Mouse (Mus musculus): ENCODE results near the gene Dera. TPM values are rescaled to one million over a fixed set of nuclear protein-coding genes. Genes with fewer than 3 reads are reported as not detected.

Gene Dera
- polyA plus RNA-seq, 1 experiment = 41.1 TPM

GRCm38 (mm10) chr6:137734460-137734845 is 19.9 kb upstream of the Dera start:
- peaks cover 24% of the 10 kb centered on the region for H3K36me3 ChIP-seq (replicated peaks; ENCODE audit: low read length)
- H3K27me3 ChIP-seq (replicated peaks) = peaks cover 3% of the 10 kb centered on the region
- H3K4me1 ChIP-seq = peaks cover 34% of the 10 kb centered on the region
- H3K9me3 ChIP-seq = no peaks in the 10 kb centered on the region
- no peak for TF ChIP-seq FLI1 (IDR thresholded peaks at IDR 0.05; ENCODE audit: low read length)
- TF ChIP-seq GATA1 (IDR thresholded peaks at IDR 0.05; ENCODE audit: borderline replicate concordance, low read length) = no peak
- peak overlapping the region; percentile 98 for H3K4me3 ChIP-seq (replicated peaks)

DNA sequence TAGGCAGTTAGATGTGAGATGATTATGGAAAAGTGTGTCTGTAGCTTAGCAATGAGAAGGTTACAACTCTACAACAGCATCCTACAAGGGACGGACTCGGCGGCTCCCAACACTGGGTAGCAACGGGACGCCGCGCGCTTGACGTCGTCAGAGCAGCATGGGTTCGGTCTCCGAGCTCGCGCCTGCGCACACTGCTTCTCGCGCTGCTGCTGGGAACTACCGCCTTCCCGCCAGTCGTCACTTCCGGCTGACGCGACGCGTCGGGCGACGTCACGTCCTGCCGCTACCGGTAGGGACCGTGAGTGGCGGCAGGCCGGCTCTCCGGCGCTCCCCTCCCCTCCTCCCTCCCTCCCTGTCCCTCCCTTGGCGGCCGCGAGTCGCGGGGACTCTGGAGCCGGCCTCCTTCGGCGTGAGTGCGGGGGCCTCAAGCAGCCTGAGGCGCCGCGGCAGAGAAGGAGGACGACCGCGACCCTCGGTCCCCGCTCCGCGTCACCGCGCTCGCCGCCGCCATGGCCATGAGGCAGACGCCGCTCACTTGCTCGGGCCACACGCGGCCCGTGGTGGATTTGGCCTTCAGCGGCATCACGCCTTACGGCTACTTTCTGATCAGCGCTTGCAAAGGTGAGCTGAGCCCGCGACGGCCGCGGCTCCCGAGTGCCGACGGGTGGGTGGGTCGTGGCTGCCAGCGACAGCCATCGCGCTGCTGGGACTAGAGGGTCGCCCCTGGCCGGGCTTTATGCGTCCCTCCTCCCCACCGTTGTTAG is 19.3 kb upstream of the Dera start, which contains the start of gene Strap:
TSS of gene Strap (plus strand) at position 233 of the 764 bp plus-strand sequence.
- H3K4me3 ChIP-seq (replicated peaks) = peak within 1 kb of the TSS; percentile 98
- peaks cover 3% of the 10 kb centered on the region for H3K27me3 ChIP-seq (replicated peaks)
- H3K4me1 ChIP-seq = peaks cover 34% of the 10 kb centered on the region
- H3K36me3 ChIP-seq (replicated peaks; ENCODE audit: low read length) = peaks cover 30% of the 10 kb centered on the region
- H3K9me3 ChIP-seq = no peaks in the 10 kb centered on the region
- TF ChIP-seq FLI1 (IDR thresholded peaks at IDR 0.05; ENCODE audit: low read length) (peak; percentile 40; the same call in 1 of the 2 replicates), GATA1 (IDR thresholded peaks at IDR 0.05; ENCODE audit: borderline replicate concordance, low read length) (no peak)

DNA sequence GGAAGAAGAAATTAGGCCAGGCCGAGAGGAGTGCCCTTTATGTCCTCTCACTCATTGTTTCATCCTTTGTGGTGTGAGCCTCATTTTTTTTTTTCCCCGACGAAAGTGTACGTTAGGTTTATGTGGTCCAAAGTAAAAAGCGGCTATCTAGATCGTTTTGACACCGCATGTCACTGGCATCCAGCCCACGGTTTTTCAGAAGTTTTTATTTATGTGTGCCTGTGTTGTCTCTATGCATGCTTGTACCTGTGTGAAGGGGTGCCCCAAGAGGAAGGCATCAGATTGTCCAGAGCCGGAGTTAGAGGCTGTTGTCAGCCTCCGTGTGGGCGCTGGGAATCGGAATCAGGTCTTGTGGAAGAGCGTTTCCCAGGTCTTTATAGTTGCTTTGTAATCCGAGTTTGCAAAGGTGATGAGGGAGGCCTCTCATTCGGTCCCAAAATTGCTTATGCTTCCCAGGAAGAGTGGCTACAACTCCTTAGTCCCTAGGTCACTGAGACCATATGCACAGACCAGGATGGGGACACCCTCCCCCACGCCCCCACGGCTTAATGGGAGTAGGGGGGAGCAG is 18.6 kb upstream of the Dera start:
- peak overlapping the region; percentile 98 for H3K4me3 ChIP-seq (replicated peaks)
- TF ChIP-seq GATA1 (IDR thresholded peaks at IDR 0.05; ENCODE audit: borderline replicate concordance, low read length) = no peak
- no peak for TF ChIP-seq FLI1 (IDR thresholded peaks at IDR 0.05; ENCODE audit: low read length)
- no peaks in the 10 kb centered on the region for H3K9me3 ChIP-seq
- peaks cover 3% of the 10 kb centered on the region for H3K27me3 ChIP-seq (replicated peaks)
- peaks cover 34% of the 10 kb centered on the region for H3K4me1 ChIP-seq
- peaks cover 37% of the 10 kb centered on the region for H3K36me3 ChIP-seq (replicated peaks; ENCODE audit: low read length)

- Histone ChIP-seq H3K4me3 (replicated peaks) (no peak overlapping the region), H3K9me3 (no peaks in the 10 kb centered on the region), H3K36me3 (replicated peaks; ENCODE audit: low read length) (peaks cover 88% of the 10 kb centered on the region), H3K27me3 (replicated peaks) (no peaks in the 10 kb centered on the region), H3K4me1 (peaks cover 19% of the 10 kb centered on the region)
- no peak for TF ChIP-seq GATA1 (IDR thresholded peaks at IDR 0.05; ENCODE audit: borderline replicate concordance, low read length)
- TF ChIP-seq FLI1 (IDR thresholded peaks at IDR 0.05; ENCODE audit: low read length) = no peak
Measured at GRCm38 (mm10) chr6:137740972-137741371, 13.4 kb upstream of the Dera start.

DNA sequence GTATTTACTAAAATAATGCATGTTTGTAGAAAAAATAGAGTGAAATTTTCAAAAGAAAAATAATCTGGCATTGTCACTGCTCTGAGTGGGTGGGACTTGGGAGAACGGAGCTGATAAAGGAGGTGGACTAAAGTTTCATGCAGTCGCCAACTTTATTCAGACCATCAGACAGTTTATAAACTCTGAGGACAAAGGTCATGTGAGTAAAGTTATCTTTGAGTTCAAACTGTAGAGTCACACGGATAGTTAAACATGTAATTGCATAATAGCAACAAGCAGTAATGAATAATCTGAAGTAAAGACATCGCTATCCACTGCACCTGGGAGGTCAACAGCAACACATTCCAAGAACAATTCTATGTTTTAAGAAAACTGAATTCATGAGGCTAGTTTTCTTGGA is 9.6 kb upstream of the Dera start:
- peaks cover 4% of the 10 kb centered on the region; the same call in 1 of the 2 replicates for H3K4me1 ChIP-seq
- H3K36me3 ChIP-seq (replicated peaks; ENCODE audit: low read length) = peaks cover 93% of the 10 kb centered on the region
- H3K4me3 ChIP-seq (replicated peaks) = no peak overlapping the region
- TF ChIP-seq GATA1 (IDR thresholded peaks at IDR 0.05; ENCODE audit: borderline replicate concordance, low read length) (no peak), FLI1 (IDR thresholded peaks at IDR 0.05; ENCODE audit: low read length) (no peak)
- H3K9me3 ChIP-seq = no peaks in the 10 kb centered on the region
- H3K27me3 ChIP-seq (replicated peaks) = no peaks in the 10 kb centered on the region

GRCm38 (mm10) chr6:137747174-137747928 is 7.0 kb upstream of the Dera start:
- peaks cover 8% of the 10 kb centered on the region for H3K4me1 ChIP-seq
- H3K4me3 ChIP-seq (replicated peaks) = no peak overlapping the region
- H3K9me3 ChIP-seq = no peaks in the 10 kb centered on the region
- no peak for TF ChIP-seq GATA1 (IDR thresholded peaks at IDR 0.05; ENCODE audit: borderline replicate concordance, low read length)
- H3K36me3 ChIP-seq (replicated peaks; ENCODE audit: low read length) = peaks cover 92% of the 10 kb centered on the region
- no peaks in the 10 kb centered on the region for H3K27me3 ChIP-seq (replicated peaks)

DNA sequence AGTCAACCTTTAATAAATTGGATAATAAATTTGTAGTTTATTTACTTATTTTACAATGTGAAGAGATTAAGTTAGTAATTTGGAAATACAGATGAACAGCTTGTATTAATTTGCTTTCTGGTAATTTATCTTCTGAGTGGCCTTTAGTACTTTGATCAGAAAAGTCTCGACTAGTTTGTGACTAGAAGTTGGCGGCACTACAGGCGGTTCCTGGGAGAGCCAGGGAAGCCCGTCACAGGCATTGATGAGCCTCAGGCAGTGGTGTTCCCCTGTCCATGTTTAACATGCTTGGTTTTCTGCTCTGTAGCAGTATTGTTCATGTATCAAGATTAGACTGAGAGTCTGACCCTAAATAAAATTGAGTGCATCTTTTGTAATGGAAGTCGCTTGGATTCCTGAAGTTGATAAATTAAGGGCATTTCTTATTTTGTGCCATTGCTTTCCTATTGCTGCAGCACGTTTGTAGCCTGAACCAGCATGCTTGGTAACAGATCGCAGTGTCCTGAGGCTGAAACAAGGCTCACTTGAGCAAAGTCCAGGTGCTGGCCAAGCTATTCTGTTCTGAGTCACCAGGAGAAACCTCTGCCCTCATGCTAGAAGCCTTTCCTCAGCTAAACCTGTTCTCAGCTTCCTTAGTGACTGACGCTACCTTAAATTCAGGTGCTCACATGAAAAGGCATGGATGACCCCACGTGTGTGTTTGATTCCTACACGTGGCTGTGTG is 2.6 kb upstream of the Dera start:
- TF ChIP-seq FLI1 (IDR thresholded peaks at IDR 0.05; ENCODE audit: low read length) (no peak), GATA1 (IDR thresholded peaks at IDR 0.05; ENCODE audit: borderline replicate concordance, low read length) (no peak)
- peaks cover 58% of the 10 kb centered on the region for H3K36me3 ChIP-seq (replicated peaks; ENCODE audit: low read length)

GRCm38 (mm10) chr6:137752275-137752655 is 2.1 kb upstream of the Dera start:
- TF ChIP-seq GATA1 (IDR thresholded peaks at IDR 0.05; ENCODE audit: borderline replicate concordance, low read length) (no peak), FLI1 (IDR thresholded peaks at IDR 0.05; ENCODE audit: low read length) (no peak)
- no peak overlapping the region for H3K4me3 ChIP-seq (replicated peaks)
- H3K27me3 ChIP-seq (replicated peaks) = no peaks in the 10 kb centered on the region
- peaks cover 54% of the 10 kb centered on the region for H3K36me3 ChIP-seq (replicated peaks; ENCODE audit: low read length)
- H3K9me3 ChIP-seq = no peaks in the 10 kb centered on the region
- H3K4me1 ChIP-seq = peaks cover 29% of the 10 kb centered on the region

More for the DNA sequence above, 2.6 kb upstream of the Dera start:
- H3K27me3 ChIP-seq (replicated peaks) = no peaks in the 10 kb centered on the region
- H3K4me3 ChIP-seq (replicated peaks) = no peak overlapping the region
- no peaks in the 10 kb centered on the region for H3K9me3 ChIP-seq
- H3K4me1 ChIP-seq = peaks cover 31% of the 10 kb centered on the region

GRCm38 (mm10) chr6:137754857-137755232 is 499 bp downstream of the Dera start:
- no peaks in the 10 kb centered on the region for H3K27me3 ChIP-seq (replicated peaks)
- H3K4me3 ChIP-seq (replicated peaks) = peak overlapping the region; percentile 97
- H3K36me3 ChIP-seq (replicated peaks; ENCODE audit: low read length) = peaks cover 32% of the 10 kb centered on the region

More at GRCm38 (mm10) chr6:137754857-137755232, 499 bp downstream of the Dera start:
- H3K4me1 ChIP-seq = peaks cover 35% of the 10 kb centered on the region
- H3K9me3 ChIP-seq = no peaks in the 10 kb centered on the region
- TF ChIP-seq FLI1 (IDR thresholded peaks at IDR 0.05; ENCODE audit: low read length) (no peak), GATA1 (IDR thresholded peaks at IDR 0.05; ENCODE audit: borderline replicate concordance, low read length) (no peak)
